Comparison of ENCODE assay signal across 23 mouse cellular contexts in the genomic region with DNA sequence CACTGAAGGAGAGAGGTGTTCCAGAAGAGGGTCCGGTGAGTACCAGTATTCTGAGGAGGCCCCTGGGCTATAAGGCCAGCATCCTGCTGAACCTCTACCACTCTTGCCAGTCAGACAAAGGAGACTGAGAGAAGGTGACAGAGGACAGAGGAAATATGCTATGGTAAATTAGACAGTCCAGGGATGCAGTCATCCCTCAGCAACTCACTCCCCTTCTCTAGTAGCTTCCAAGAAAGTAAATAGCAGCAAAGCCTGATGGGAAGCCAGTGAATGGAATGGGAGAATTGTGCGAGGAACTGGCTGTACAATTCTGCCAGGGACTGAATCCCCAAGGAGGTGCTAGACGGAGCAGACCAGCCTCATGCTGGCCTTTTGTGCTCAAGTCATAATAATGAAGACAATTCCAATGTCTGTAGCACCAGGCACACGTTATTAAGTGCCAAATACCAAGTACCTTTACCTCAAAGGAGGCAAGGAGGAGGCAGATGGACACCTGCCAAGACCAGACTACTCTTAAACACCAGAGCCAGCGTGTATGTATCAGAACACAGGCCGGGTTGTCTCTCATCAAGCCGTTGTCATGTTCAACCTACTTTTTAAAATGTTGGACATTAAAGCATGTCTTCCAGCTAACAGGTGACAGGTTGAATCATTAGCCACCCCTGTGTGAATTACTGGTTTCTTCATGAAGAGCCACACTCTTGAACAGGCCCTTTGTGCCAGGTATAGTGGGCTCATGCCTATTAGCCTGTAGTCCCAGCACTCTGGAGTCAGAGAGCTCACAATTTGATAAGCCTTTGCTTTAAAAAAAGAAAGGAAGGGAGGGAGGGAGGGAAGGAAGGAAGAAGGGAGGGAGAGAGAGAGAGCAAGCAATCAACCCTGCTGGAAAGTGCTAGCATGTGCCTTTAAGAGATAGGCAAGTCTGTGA.
DNase-seq lines count a peak whose midpoint lies in the region; ATAC-seq and TF ChIP-seq lines count a peak whose summit lies in the region.
"Had no signal": no experiment of that assay in that cellular context is flagged by ENCODE, and none has a peak within 500 bp of the region (broad histone marks: within the 10 kb centered on the region; RNA-seq: fewer than 3 reads in every experiment).

No protein-coding gene starts in this region.

- WGBS in forebrain, embryonic 13.5 days, result 54% methylated on average over 7 of the region's 7 CpGs
- WGBS in forebrain, embryonic 11.5 days, result 70% methylated on average over 7 of the region's 7 CpGs
- WGBS in lung, postnatal 0 days, result 54% methylated on average over 7 of the region's 7 CpGs
- 48% methylated on average over 7 of the region's 7 CpGs for WGBS in forebrain, embryonic 14.5 days
- WGBS in limb, embryonic 13.5 days, result 51% methylated on average over 7 of the region's 7 CpGs

- TF ChIP-seq EP300 in lung, postnatal 0 days (IDR thresholded peaks at IDR 0.05), result no peak

- no peak for DNase-seq in forebrain, embryonic 11.5 days (ENCODE audit: low spot score)
- peak; percentile 7 for DNase-seq in lung, postnatal 0 days (ENCODE audit: low spot score)
- DNase-seq in lung, postnatal 36 days, result no peak
- peak; percentile 59 for DNase-seq in forebrain, embryonic 14.5 days (ENCODE audit: low spot score)
- no peak for DNase-seq in layer of hippocampus, adult 8-10 months (ENCODE audit: low spot score in 2 of 2)
- DNase-seq in kidney, adult 9 months, result no peak
- DNase-seq: adrenal gland, postnatal 10 days; cerebellum, adult 11 months; gastrocnemius, postnatal 25 days; kidney, postnatal 4 days; lung, adult 18-20 months; retina, postnatal 1 day; thymus, postnatal 14 days had no signal

- no peaks in the 10 kb centered on the region for H3K36me3 ChIP-seq in forebrain, embryonic 13.5 days (ENCODE audit: poor library complexity, severe bottlenecking)
- no peaks in the 10 kb centered on the region for H3K36me3 ChIP-seq in forebrain, embryonic 11.5 days (ENCODE audit: control insufficient read depth, insufficient read depth, low read length)
- no peaks in the 10 kb centered on the region for H3K36me3 ChIP-seq in lung, postnatal 0 days (ENCODE audit: insufficient read depth, low read length)
- no peaks in the 10 kb centered on the region for H3K36me3 ChIP-seq in forebrain, embryonic 14.5 days (ENCODE audit: control insufficient read depth, insufficient read depth, low read length)
- H3K36me3 ChIP-seq in limb, embryonic 13.5 days, result no peaks in the 10 kb centered on the region
- H3K36me3 ChIP-seq: heart, embryonic 10.5 days; hindbrain, embryonic 12.5 days; kidney, embryonic 15.5 days had no signal

- no peak overlapping the region; the same call in 1 of the 2 replicates for H3K27ac ChIP-seq in forebrain, embryonic 13.5 days
- no peak overlapping the region for H3K27ac ChIP-seq in forebrain, embryonic 11.5 days (ENCODE audit: low read depth, low read length)
- no peak overlapping the region for H3K27ac ChIP-seq in lung, postnatal 0 days (ENCODE audit: low read length)
- 0 out of 2 replicates have a peak overlapping the region, but pooled peaks have one; percentile 11 for H3K27ac ChIP-seq in forebrain, embryonic 14.5 days (ENCODE audit: low read depth, low read length)
- peak overlapping the region; percentile 78 for H3K27ac ChIP-seq in limb, embryonic 13.5 days
- H3K27ac ChIP-seq: heart, embryonic 10.5 days; kidney, embryonic 15.5 days had no signal

- H3K9me3 ChIP-seq in forebrain, embryonic 13.5 days (replicated peaks), result no peaks in the 10 kb centered on the region
- H3K9me3 ChIP-seq in forebrain, embryonic 11.5 days (ENCODE audit: control insufficient read depth, low read length), result no peaks in the 10 kb centered on the region
- H3K9me3 ChIP-seq in lung, postnatal 0 days (ENCODE audit: low read length), result no peaks in the 10 kb centered on the region
- H3K9me3 ChIP-seq in forebrain, embryonic 14.5 days (replicated peaks; ENCODE audit: control insufficient read depth, low read length), result no peaks in the 10 kb centered on the region
- H3K9me3 ChIP-seq in limb, embryonic 13.5 days, result no peaks in the 10 kb centered on the region
- H3K9me3 ChIP-seq: heart, embryonic 10.5 days; hindbrain, embryonic 12.5 days; kidney, embryonic 15.5 days; megakaryocyte, embryonic 14.5 days had no signal

- no peak overlapping the region for H3K4me3 ChIP-seq in forebrain, embryonic 13.5 days
- no peak overlapping the region for H3K4me3 ChIP-seq in forebrain, embryonic 11.5 days (ENCODE audit: low read depth, low read length)
- no peak overlapping the region for H3K4me3 ChIP-seq in lung, postnatal 0 days (ENCODE audit: low read depth, low read length)
- H3K4me3 ChIP-seq in forebrain, embryonic 14.5 days (ENCODE audit: low read depth, low read length), result no peak overlapping the region
- no peak overlapping the region for H3K4me3 ChIP-seq in limb, embryonic 13.5 days
- H3K4me3 ChIP-seq: erythroblast, embryonic 14.5 days; heart, embryonic 10.5 days; hindbrain, embryonic 12.5 days; kidney, embryonic 15.5 days; megakaryocyte, embryonic 14.5 days had no signal

- no peak for TF ChIP-seq CTCF in lung, postnatal 0 days (IDR thresholded peaks at IDR 0.05)

- ATAC-seq in forebrain, embryonic 13.5 days, result peak; percentile 60; the same call in 1 of the 2 replicates
- ATAC-seq in forebrain, embryonic 11.5 days (replicated peaks; ENCODE audit: low FRiP score), result no peak
- ATAC-seq in lung, postnatal 0 days, result no peak
- peak; percentile 75 for ATAC-seq in forebrain, embryonic 14.5 days
- no peak for ATAC-seq in limb, embryonic 13.5 days (ENCODE audit: low FRiP score, low read depth)
- ATAC-seq: CD4-positive, CD25-positive, alpha-beta regulatory T cell, adult 4 months; Patski had no signal

- H3K4me1 ChIP-seq in forebrain, embryonic 13.5 days, result peaks cover 14% of the 10 kb centered on the region; the same call in 1 of the 2 replicates
- H3K4me1 ChIP-seq in forebrain, embryonic 11.5 days (replicated peaks; ENCODE audit: control insufficient read depth, insufficient read depth, low read length), result peaks cover 6% of the 10 kb centered on the region; the same call in 1 of the 2 replicates
- H3K4me1 ChIP-seq in lung, postnatal 0 days (ENCODE audit: insufficient read depth, low read depth, low read length), result peaks cover 7% of the 10 kb centered on the region; the same call in 1 of the 2 replicates
- peaks cover 2% of the 10 kb centered on the region; the same call in 1 of the 2 replicates for H3K4me1 ChIP-seq in forebrain, embryonic 14.5 days (ENCODE audit: control insufficient read depth, insufficient read depth, low read length)
- H3K4me1 ChIP-seq in limb, embryonic 13.5 days, result peaks cover 45% of the 10 kb centered on the region
- H3K4me1 ChIP-seq: megakaryocyte, embryonic 14.5 days had no signal

- H3K27me3 ChIP-seq in forebrain, embryonic 13.5 days, result no peaks in the 10 kb centered on the region
- H3K27me3 ChIP-seq in forebrain, embryonic 11.5 days (ENCODE audit: control insufficient read depth, insufficient read depth, low read length), result no peaks in the 10 kb centered on the region
- no peaks in the 10 kb centered on the region for H3K27me3 ChIP-seq in lung, postnatal 0 days (replicated peaks; ENCODE audit: insufficient read depth, low read length)
- H3K27me3 ChIP-seq in forebrain, embryonic 14.5 days (replicated peaks; ENCODE audit: control insufficient read depth, insufficient read depth, low read length), result no peaks in the 10 kb centered on the region
- H3K27me3 ChIP-seq in limb, embryonic 13.5 days, result no peaks in the 10 kb centered on the region
- H3K27me3 ChIP-seq: hindbrain, embryonic 12.5 days; kidney, embryonic 15.5 days; Patski had no signal

- H3K4me2 ChIP-seq in forebrain, embryonic 13.5 days, result no peak overlapping the region
- H3K4me2 ChIP-seq in forebrain, embryonic 11.5 days (ENCODE audit: low read depth, low read length, severe bottlenecking), result no peak overlapping the region
- no peak overlapping the region for H3K4me2 ChIP-seq in lung, postnatal 0 days (replicated peaks; ENCODE audit: low read depth, low read length)
- no peak overlapping the region for H3K4me2 ChIP-seq in forebrain, embryonic 14.5 days (ENCODE audit: low read length)
- H3K4me2 ChIP-seq in limb, embryonic 13.5 days (replicated peaks), result no peak overlapping the region
- H3K4me2 ChIP-seq: hindbrain, embryonic 12.5 days; kidney, embryonic 15.5 days; liver, embryonic 11.5 days had no signal

- no peak overlapping the region for H3K9ac ChIP-seq in forebrain, embryonic 13.5 days
- H3K9ac ChIP-seq in forebrain, embryonic 11.5 days (ENCODE audit: low read length), result no peak overlapping the region
- no peak overlapping the region for H3K9ac ChIP-seq in lung, postnatal 0 days (replicated peaks; ENCODE audit: low read depth)
- H3K9ac ChIP-seq in forebrain, embryonic 14.5 days (ENCODE audit: low read length), result no peak overlapping the region
- no peak overlapping the region for H3K9ac ChIP-seq in limb, embryonic 13.5 days
- H3K9ac ChIP-seq: hindbrain, embryonic 12.5 days; kidney, embryonic 15.5 days had no signal

Comparison
In these comparisons a context has a peak if more than half of its experiments do, and no peak if none do; other contexts are left out.
1. ATAC-seq: peak in forebrain, embryonic 13.5 days (single experiment) and forebrain, embryonic 14.5 days (single experiment); none in forebrain, embryonic 11.5 days (single experiment), lung, postnatal 0 days (single experiment) and limb, embryonic 13.5 days (single experiment).
2. H3K27ac ChIP-seq: peak in forebrain, embryonic 14.5 days (single experiment) and limb, embryonic 13.5 days (single experiment); none in forebrain, embryonic 13.5 days (single experiment), forebrain, embryonic 11.5 days (single experiment) and lung, postnatal 0 days (single experiment).
3. DNase-seq: peak in lung, postnatal 0 days (single experiment) and forebrain, embryonic 14.5 days (single experiment); none in forebrain, embryonic 11.5 days (single experiment), lung, postnatal 36 days (single experiment), layer of hippocampus, adult 8-10 months (0 of 2) and kidney, adult 9 months (single experiment).